ENCODE assay signal across 8 mouse cellular contexts in genomic region chr5:123343707-123344627, GRCm38 (mm10). TPM values are rescaled to one million over a fixed set of nuclear protein-coding genes. Genes with fewer than 3 reads are reported as not detected.
DNase-seq lines count a peak whose midpoint lies in the region; ATAC-seq lines count a peak whose summit lies in the region.

Gene Bcl7a, plus strand, starts transcription at chr5:123343834.

- H3K4me3 ChIP-seq in forebrain, embryonic 10.5 days = peak within 1 kb of the TSS; percentile 94
- peak within 1 kb of the TSS; percentile 91 to 99 for H3K4me3 ChIP-seq in heart, embryonic 14.5 days (ENCODE audit: control insufficient read depth in 1 of 2, insufficient read depth in 1 of 2, low read depth in 1 of 2, low read length in 2 of 2)
- H3K4me3 ChIP-seq in liver, embryonic 11.5 days (ENCODE audit: low read depth, low read length) = peak within 1 kb of the TSS; percentile 97

- no peaks in the 10 kb centered on the region for H3K27me3 ChIP-seq in forebrain, embryonic 10.5 days (ENCODE audit: poor library complexity, severe bottlenecking)
- H3K27me3 ChIP-seq in heart, embryonic 14.5 days (ENCODE audit: control insufficient read depth, insufficient read depth, low read length) = no peaks in the 10 kb centered on the region
- no peaks in the 10 kb centered on the region for H3K27me3 ChIP-seq in liver, embryonic 11.5 days (replicated peaks; ENCODE audit: control insufficient read depth, insufficient read depth, low read length)
- no peaks in the 10 kb centered on the region for H3K27me3 ChIP-seq in splenic B cell, adult 2 months (ENCODE audit: control insufficient read depth, insufficient read depth, low read length, poor library complexity, severe bottlenecking)

- peak within 1 kb of the TSS; percentile 99 for H3K27ac ChIP-seq in forebrain, embryonic 10.5 days
- H3K27ac ChIP-seq in heart, embryonic 14.5 days (replicated peaks in 1 of 2; ENCODE audit: control insufficient read depth in 1 of 2, insufficient read depth in 1 of 2, low read depth in 2 of 2, low read length in 2 of 2) = peak within 1 kb of the TSS; percentile 98 to 99
- H3K27ac ChIP-seq in liver, embryonic 11.5 days (ENCODE audit: low read depth, low read length) = peak within 1 kb of the TSS; percentile 97

- H3K9ac ChIP-seq in heart, embryonic 14.5 days (ENCODE audit: low read length) = peak within 1 kb of the TSS; percentile 96
- H3K9ac ChIP-seq in liver, embryonic 11.5 days (ENCODE audit: low read depth, low read length) = peak within 1 kb of the TSS; percentile 97

- DNase-seq in CD8-positive naive resting alpha-beta T cell, adult 2 months (ENCODE audit: low read depth in 2 of 2, low spot score in 2 of 2) = peak; percentile 85 to 90
- DNase-seq in c-Kit-negative CD71-positive TER-119-positive erythroid progenitor cells, embryonic 14.5 days (ENCODE audit: low read depth, low spot score) = peak; percentile 44
- DNase-seq in forebrain, embryonic 10.5 days (ENCODE audit: extremely low spot score, low spot score) = peak; percentile 63
- DNase-seq in kidney, postnatal 10 days = peak; percentile 94
- peak; percentile 90 for DNase-seq in liver, embryonic 11.5 days (ENCODE audit: low spot score)
- peak; percentile 95 for DNase-seq in naive thymus-derived CD4-positive, alpha-beta T cell, adult 2 months (ENCODE audit: low read depth)
- DNase-seq in splenic B cell, adult 2 months (ENCODE audit: low read depth, low spot score) = peak; percentile 93

- H3K4me1 ChIP-seq in forebrain, embryonic 10.5 days = peaks cover 42% of the 10 kb centered on the region
- peaks cover 18 to 24% of the 10 kb centered on the region in 2 experiments for H3K4me1 ChIP-seq in heart, embryonic 14.5 days (ENCODE audit: control insufficient read depth in 2 of 2, insufficient read depth in 2 of 2, low read length in 2 of 2)
- H3K4me1 ChIP-seq in liver, embryonic 11.5 days (replicated peaks; ENCODE audit: control insufficient read depth, insufficient read depth, low read length) = peaks cover 18% of the 10 kb centered on the region

- peaks cover 21% of the 10 kb centered on the region for H3K36me3 ChIP-seq in forebrain, embryonic 10.5 days (replicated peaks)
- no peaks in the 10 kb centered on the region for H3K36me3 ChIP-seq in heart, embryonic 14.5 days (ENCODE audit: control insufficient read depth, insufficient read depth, low read length)
- H3K36me3 ChIP-seq in liver, embryonic 11.5 days (ENCODE audit: control insufficient read depth, insufficient read depth, low read length) = no peaks in the 10 kb centered on the region
- no peaks in the 10 kb centered on the region for H3K36me3 ChIP-seq in splenic B cell, adult 2 months (ENCODE audit: control insufficient read depth, insufficient read depth, low read length, poor library complexity, severe bottlenecking)

- H3K9me3 ChIP-seq in forebrain, embryonic 10.5 days = no peaks in the 10 kb centered on the region
- H3K9me3 ChIP-seq in heart, embryonic 14.5 days (ENCODE audit: control insufficient read depth, low read length) = no peaks in the 10 kb centered on the region
- H3K9me3 ChIP-seq in liver, embryonic 11.5 days (ENCODE audit: control insufficient read depth, low read length) = no peaks in the 10 kb centered on the region

- peak within 1 kb of the TSS; percentile 92 for H3K4me2 ChIP-seq in heart, embryonic 14.5 days (ENCODE audit: low read length)
- peak within 1 kb of the TSS; percentile 97 for H3K4me2 ChIP-seq in liver, embryonic 11.5 days

- WGBS in forebrain, embryonic 10.5 days = 1% methylated on average over 69 of the region's 69 CpGs
- 1% methylated on average over 59 of the region's 69 CpGs for WGBS in heart, embryonic 14.5 days
- under 1% methylated on average over 68 of the region's 69 CpGs for WGBS in liver, embryonic 11.5 days

- peak; percentile 69 for ATAC-seq in heart, embryonic 14.5 days (ENCODE audit: insufficient number of reproducible peaks, insufficient read depth, low FRiP score, low read depth)
- ATAC-seq in liver, embryonic 11.5 days (replicated peaks; ENCODE audit: low FRiP score) = peak; percentile 88

RNA-seq across cellular contexts. Expression of gene Bcl7a, which starts in this region (rescaled TPM):
- polyA plus RNA-seq in forebrain, embryonic 10.5 days (2016; fragmentation: Nextera tagmentation; extraction: Ambion mirVana) = 38.4 and 41.8 TPM in 2 replicates
- 12.1 and 12.8 TPM in 2 replicates for polyA plus RNA-seq in heart, embryonic 14.5 days (2014; fragmentation: Nextera tagmentation; extraction: Ambion mirVana)
- 18.2 and 21.1 TPM in 2 replicates for polyA plus RNA-seq in liver, embryonic 11.5 days (2014; fragmentation: Nextera tagmentation; extraction: Ambion mirVana)

Comparison
In these comparisons a context has a peak if more than half of its experiments do, and no peak if none do; other contexts are left out.
1. Peak in every context shown above with its lines: DNase-seq, ATAC-seq, H3K4me3 ChIP-seq and H3K27ac ChIP-seq.
2. DNase-seq: peak in every context shown above with its lines; median percentile 95 in naive thymus-derived CD4-positive, alpha-beta T cell, adult 2 months; 94 in kidney, postnatal 10 days; 93 in splenic B cell, adult 2 months; 90 in liver, embryonic 11.5 days; 88 in CD8-positive naive resting alpha-beta T cell, adult 2 months; 63 in forebrain, embryonic 10.5 days; 44 in c-Kit-negative CD71-positive TER-119-positive erythroid progenitor cells, embryonic 14.5 days.